Mouse (Mus musculus) neutrophil, adult 83 days (primary cell): Measurements from ENCODE around the gene Polh. TPM values are rescaled to one million over a fixed set of nuclear protein-coding genes. Genes with fewer than 3 reads are reported as not detected.

Experiments used
- total RNA-seq, 2 experiments: library from RNA; stranded (reverse); gene quantifications; one replicate each; pipeline ENCODE4 v1.2.4; 2023

Gene Polh
- total RNA-seq: 10 to 100 TPM; 21.0 TPM

GRCm38 (mm10) chr17:46202421-46203071 is at the start of gene Polh, which contains the start of gene Xpo5:
Gene Polh, minus strand, starts transcription at chr17:46202645.
Gene Xpo5, plus strand, starts transcription at chr17:46202782.

GRCm38 (mm10) chr17:46247512-46248188 is 45.2 kb upstream of the Polh start, which contains the start of the genes Polr1c and Yipf3:
Gene Polr1c, minus strand, starts transcription at chr17:46248054.
Gene Yipf3, plus strand, starts transcription at chr17:46248080.

GRCm38 (mm10) chr17:46160686-46161085 is 41.8 kb downstream of the Polh start, which contains the start of gene Gtpbp2:
Gene Gtpbp2, plus strand, starts transcription at chr17:46161032.

GRCm38 (mm10) chr17:46152847-46153782 is 49.3 kb downstream of the Polh start, which contains the start of gene Mad2l1bp:
Gene Mad2l1bp, minus strand, starts transcription at chr17:46153553.

GRCm38 (mm10) chr17:46143578-46144423 is 58.6 kb downstream of the Polh start, which contains the start of gene Rsph9:
Gene Rsph9, minus strand, starts transcription at chr17:46144216.

Other genes starting within 250 kb of the Polh start
- gene Vegfa, start 170.3 kb downstream of the Polh start, total RNA-seq: 10 to 100 TPM; 33.7 to 40.6 TPM
- 10 to 100 TPM; 24.6 to 26.4 TPM for gene Mrps18a, start 91.7 kb downstream of the Polh start, total RNA-seq
- gene Rsph9, start 58.4 kb downstream of the Polh start, total RNA-seq: under 1 TPM in 1 of 2 experiments, not detected in 1; 0.61 TPM
- gene Mad2l1bp, start 49.1 kb downstream of the Polh start, total RNA-seq: 10 to 100 TPM; 16.6 to 20.6 TPM
- gene Gtpbp2, start 41.6 kb downstream of the Polh start, total RNA-seq: 100 to 1,000 TPM; 128 to 138 TPM
- 10 to 100 TPM; 20.3 to 22.9 TPM for gene Xpo5, start 137 bp upstream of the Polh start, total RNA-seq
- 10 to 100 TPM; 22.6 to 22.7 TPM for gene Polr1c, start 45.4 kb upstream of the Polh start, total RNA-seq
- gene Yipf3, start 45.4 kb upstream of the Polh start, total RNA-seq: 10 to 100 TPM; 75.7 to 76.7 TPM
- 1 to 10 TPM in 1 of 2 experiments, under 1 TPM in 1; 0.79 to 1.6 TPM for gene Lrrc73, start 50.9 kb upstream of the Polh start, total RNA-seq
- gene Tjap1, start 80.4 kb upstream of the Polh start, total RNA-seq: 10 to 100 TPM; 24.1 to 29.3 TPM
- gene Dlk2, start 94.8 kb upstream of the Polh start, total RNA-seq: not detected
- 1 to 10 TPM; 6.4 to 6.8 TPM for gene Abcc10, start 125.7 kb upstream of the Polh start, total RNA-seq
- 1 to 10 TPM; 5.0 to 7.0 TPM for gene Zfp318, start 181.1 kb upstream of the Polh start, total RNA-seq
- not detected for gene Crip3, start 226.3 kb upstream of the Polh start, total RNA-seq
- not detected for gene Slc22a7, start 235.8 kb upstream of the Polh start, total RNA-seq